Mouse (Mus musculus): ENCODE measurements around the gene Slx1b.
"Not testable (repeated sequence)": the region's sequence is repeated elsewhere in the genome, so short reads cannot be mapped to it uniquely, and the experiment has no call there.

Gene Slx1b

GRCm38 (mm10) chr7:126695631-126696207 lies at the start of gene Slx1b:
TSS of gene Slx1b (minus strand) at chr7:126695784.
- DNase-seq (ENCODE audit: low read depth in 2 of 2, low spot score in 2 of 2), result peak; percentile 85 to 87

- DNase-seq (ENCODE audit: low read depth in 2 of 2, low spot score in 2 of 2), result no peak
Measured at GRCm38 (mm10) chr7:126741964-126742482, 46.4 kb upstream of the Slx1b start.

DNA sequence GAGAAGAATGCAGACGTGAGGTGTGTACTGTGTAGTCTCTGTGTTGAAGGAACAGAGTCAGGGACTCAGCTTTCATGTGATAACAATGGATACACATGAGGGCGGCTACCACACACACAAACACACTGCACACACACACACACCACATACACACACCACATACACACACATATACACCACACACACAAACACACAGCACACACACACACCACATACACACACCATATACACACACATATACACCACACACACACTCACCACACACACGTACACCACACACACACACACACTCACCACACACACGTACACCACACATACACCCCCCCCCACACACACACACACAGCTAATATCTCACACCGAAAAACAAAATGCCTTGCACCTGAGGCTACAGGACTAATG lies 45.9 kb upstream of the Slx1b start:
- no peak for DNase-seq (ENCODE audit: low read depth in 2 of 2, low spot score in 2 of 2)

- no peak for DNase-seq (ENCODE audit: low read depth in 2 of 2, low spot score in 2 of 2)
Measured at GRCm38 (mm10) chr7:126740977-126741376, 45.4 kb upstream of the Slx1b start.

DNA sequence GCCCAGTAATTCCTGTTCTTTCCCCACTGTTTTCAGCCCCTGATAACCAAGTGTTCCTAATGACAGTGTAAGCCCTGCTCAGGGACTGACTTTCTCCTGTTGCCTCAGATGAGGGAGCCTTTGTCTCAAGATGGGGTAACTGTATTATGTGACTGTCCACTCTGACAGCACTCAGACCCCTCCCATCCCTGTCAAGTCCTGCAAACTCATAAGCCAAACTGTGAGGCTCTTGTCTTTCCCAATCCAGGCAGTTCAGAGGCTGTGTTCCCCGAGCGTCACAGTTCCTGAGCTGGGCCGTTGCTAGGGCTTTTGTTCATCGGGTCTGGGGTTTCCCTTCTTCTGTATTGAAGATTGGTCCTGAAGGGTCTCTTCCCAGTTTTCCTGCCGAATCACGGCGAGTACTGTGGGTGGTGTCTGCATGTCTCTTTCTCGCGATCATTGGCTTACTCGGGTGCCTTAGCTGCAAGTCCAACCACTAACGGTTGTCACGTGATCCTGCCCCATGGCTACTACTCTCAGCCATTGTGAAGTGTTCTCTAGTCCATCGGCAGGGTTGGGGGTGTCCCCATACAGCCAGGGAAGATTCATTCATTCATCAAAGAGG lies 44.6 kb upstream of the Slx1b start:
- DNase-seq (ENCODE audit: low read depth in 2 of 2, low spot score in 2 of 2), result no peak

DNA sequence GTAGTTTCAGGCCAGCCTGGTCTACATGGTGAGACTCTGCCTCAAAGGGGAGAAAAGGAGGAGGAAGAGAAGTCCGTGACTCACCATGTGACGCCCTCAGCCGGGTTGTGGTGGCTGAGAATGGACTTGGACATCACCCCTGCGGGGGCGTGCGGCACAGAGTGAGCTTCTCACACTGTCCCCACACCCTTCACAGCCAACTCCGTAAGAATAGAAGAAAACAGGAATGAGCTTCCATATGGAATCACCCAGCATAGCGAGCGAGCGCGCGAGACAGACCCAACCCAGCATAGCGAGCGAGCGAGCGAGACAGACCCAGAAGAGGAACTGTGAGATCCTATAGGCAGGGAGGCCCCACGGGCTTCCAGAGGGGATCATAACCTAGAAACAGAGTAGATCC lies 44.0 kb upstream of the Slx1b start:
- DNase-seq (ENCODE audit: low read depth in 2 of 2, low spot score in 2 of 2), result no peak

- no peak for DNase-seq (ENCODE audit: low read depth in 2 of 2, low spot score in 2 of 2)
Measured at GRCm38 (mm10) chr7:126736122-126736521, 40.5 kb upstream of the Slx1b start.

- not testable (repeated sequence) for DNase-seq (ENCODE audit: low read depth in 2 of 2, low spot score in 2 of 2)
Measured at GRCm38 (mm10) chr7:126730256-126730789, 34.7 kb upstream of the Slx1b start.

GRCm38 (mm10) chr7:126725667-126726066 lies 30.1 kb upstream of the Slx1b start:
- no peak for DNase-seq (ENCODE audit: low read depth in 2 of 2, low spot score in 2 of 2)

GRCm38 (mm10) chr7:126725077-126725476 lies 29.5 kb upstream of the Slx1b start:
- DNase-seq (ENCODE audit: low read depth in 2 of 2, low spot score in 2 of 2), result no peak

- DNase-seq (ENCODE audit: low read depth in 2 of 2, low spot score in 2 of 2), result no peak
Measured at GRCm38 (mm10) chr7:126721635-126722034, 26.1 kb upstream of the Slx1b start.

DNA sequence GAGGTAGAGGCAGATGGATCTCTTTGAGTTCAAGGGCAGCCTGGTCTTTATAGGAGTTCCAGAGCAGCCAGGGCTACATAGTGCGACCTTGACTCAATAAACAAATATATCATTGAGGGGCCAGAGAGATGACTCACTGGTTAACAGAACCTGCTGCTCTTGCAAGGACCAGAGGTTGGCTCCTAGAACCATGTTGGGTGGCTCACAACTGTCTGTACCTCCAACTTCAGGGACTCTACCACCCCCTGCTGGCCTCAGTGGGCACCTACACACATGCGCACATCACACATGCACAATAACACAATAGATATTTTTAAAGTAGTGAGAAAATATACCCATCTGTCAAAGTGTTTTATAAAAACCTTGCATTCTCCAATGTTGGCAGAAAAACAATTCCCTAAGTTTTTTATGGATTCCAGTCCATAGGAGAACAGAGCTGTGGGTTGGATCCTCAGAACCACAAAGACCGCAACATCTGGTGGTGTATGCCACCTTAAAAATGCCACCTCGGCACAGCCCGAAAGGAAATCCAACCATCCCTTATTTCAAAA lies 23.3 kb upstream of the Slx1b start:
- DNase-seq (ENCODE audit: low read depth in 2 of 2, low spot score in 2 of 2), result no peak

- DNase-seq (ENCODE audit: low read depth in 2 of 2, low spot score in 2 of 2), result no peak
Measured at GRCm38 (mm10) chr7:126717566-126717965, 22.0 kb upstream of the Slx1b start.

DNA sequence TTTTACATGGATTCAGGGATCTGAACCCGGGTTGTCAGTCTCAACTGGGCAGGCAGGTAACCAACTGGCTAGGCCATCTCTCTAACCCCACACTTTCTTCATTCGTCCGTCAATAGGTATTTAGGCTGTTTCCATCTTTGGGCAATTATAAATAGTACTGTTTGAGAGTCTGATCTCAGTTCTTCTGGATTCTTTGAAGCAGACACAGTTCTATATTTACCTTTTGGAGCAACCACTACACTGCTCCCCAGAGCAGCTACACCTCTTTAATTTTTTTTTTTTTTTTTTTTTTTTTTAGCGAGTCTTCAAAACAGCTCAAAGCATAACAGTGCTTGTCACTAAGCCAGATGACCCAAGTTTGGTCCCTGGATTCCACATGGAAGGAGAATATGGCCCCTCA lies 20.1 kb upstream of the Slx1b start:
- no peak for DNase-seq (ENCODE audit: low read depth in 2 of 2, low spot score in 2 of 2)

- DNase-seq (ENCODE audit: low read depth in 2 of 2, low spot score in 2 of 2), result no peak
Measured at GRCm38 (mm10) chr7:126711910-126712309, 16.3 kb upstream of the Slx1b start.

- DNase-seq (ENCODE audit: low read depth in 2 of 2, low spot score in 2 of 2), result no peak
Measured at GRCm38 (mm10) chr7:126710266-126710665, 14.7 kb upstream of the Slx1b start.

- DNase-seq (ENCODE audit: low read depth in 2 of 2, low spot score in 2 of 2), result no peak
Measured at GRCm38 (mm10) chr7:126708175-126708952, 12.8 kb upstream of the Slx1b start.

GRCm38 (mm10) chr7:126707442-126708174 lies 12.0 kb upstream of the Slx1b start, which contains the start of gene Coro1a:
TSS of gene Coro1a (minus strand) at chr7:126707787.
- DNase-seq (ENCODE audit: low read depth in 2 of 2, low spot score in 2 of 2), result peak; percentile 57 to 62

DNA sequence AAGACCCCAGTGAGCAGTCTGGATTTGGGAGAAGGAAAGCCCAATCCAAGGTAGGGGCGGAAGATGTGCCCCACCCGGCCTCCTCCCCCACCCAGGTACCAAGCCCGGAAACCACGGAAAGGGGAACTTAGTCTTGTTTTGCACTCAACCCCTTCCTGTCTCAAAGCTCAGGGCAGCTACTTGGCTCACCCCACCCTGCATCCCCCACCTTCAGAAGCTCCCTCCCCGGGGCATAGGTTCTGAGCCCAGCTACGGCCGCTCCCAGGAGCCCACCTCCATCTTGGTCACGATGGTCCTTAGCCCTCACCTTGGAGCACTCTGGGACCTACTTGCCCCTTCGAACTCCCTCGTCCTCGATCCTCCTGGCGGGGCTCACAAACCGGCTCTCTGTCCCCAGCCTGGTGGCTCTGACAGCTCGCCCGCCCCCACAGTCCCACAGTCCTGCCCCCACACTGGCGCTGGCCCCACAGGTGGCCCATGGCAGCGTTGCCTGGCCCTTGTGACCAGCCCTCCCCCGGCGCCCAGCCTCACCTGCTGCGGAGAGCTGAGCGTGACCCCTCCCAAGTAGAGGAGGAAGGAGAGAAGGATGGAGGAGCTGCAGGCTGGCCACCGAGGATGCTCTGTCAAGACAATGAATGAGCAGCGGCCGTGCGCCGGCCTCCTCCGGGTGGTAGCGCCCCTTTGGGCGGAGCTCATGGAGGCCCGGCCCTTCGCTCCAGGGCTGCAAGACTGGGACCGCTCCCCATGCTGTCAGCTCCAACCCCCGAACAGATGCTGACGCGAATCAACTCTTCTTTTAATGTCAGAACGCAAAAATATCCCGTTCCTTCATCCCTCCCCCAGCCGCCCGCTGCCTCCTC lies 8.8 kb upstream of the Slx1b start:
- peak; percentile 77 to 83 for DNase-seq (ENCODE audit: low read depth in 2 of 2, low spot score in 2 of 2)

GRCm38 (mm10) chr7:126703757-126704077 lies 8.1 kb upstream of the Slx1b start:
- no peak for DNase-seq (ENCODE audit: low read depth in 2 of 2, low spot score in 2 of 2)
